Mouse (Mus musculus) heart, postnatal 4 days (tissue): ENCODE data around the gene Ssh3. TPM values are rescaled to one million over a fixed set of nuclear protein-coding genes. Genes with fewer than 3 reads are reported as not detected.

Source experiments
- DNase-seq: peaks from one replicate; pipeline ENCODE4 v3.0.0; 2021
- total RNA-seq, 2 experiments: library from RNA; stranded (reverse); gene quantifications; 2 replicates each; pipeline ENCODE4 v1.2.3; 2021

The Ssh3 gene
- total RNA-seq, 2 experiments from 2014 or later = 8.4 to 9.0 TPM

- no peak for DNase-seq
Measured at GRCm38 (mm10) chr19:4244775-4245174, 24.2 kb downstream of the Ssh3 start.

- DNase-seq = no peak
Measured at GRCm38 (mm10) chr19:4242416-4242815, 26.6 kb downstream of the Ssh3 start.

- no peak for DNase-seq
Measured at GRCm38 (mm10) chr19:4240247-4240668, 28.7 kb downstream of the Ssh3 start.

- no peak for DNase-seq
Measured at GRCm38 (mm10) chr19:4234548-4234947, 34.4 kb downstream of the Ssh3 start.

- DNase-seq = no peak
Measured at GRCm38 (mm10) chr19:4232651-4233050, 36.3 kb downstream of the Ssh3 start.

GRCm38 (mm10) chr19:4232186-4232572 is 36.8 kb downstream of the Ssh3 start:
- no peak for DNase-seq

- peak; percentile 98 for DNase-seq
Measured at GRCm38 (mm10) chr19:4231253-4232185, 37.5 kb downstream of the Ssh3 start, which contains the start of gene Pold4. Gene Pold4, plus strand, starts transcription at chr19:4231899.

GRCm38 (mm10) chr19:4230415-4230814 is 38.6 kb downstream of the Ssh3 start:
- DNase-seq = peak; percentile 27

- DNase-seq = no peak
Measured at GRCm38 (mm10) chr19:4229451-4230076, 39.4 kb downstream of the Ssh3 start.

- no peak for DNase-seq
Measured at GRCm38 (mm10) chr19:4228891-4229290, 40.1 kb downstream of the Ssh3 start.

GRCm38 (mm10) chr19:4227894-4228678 is 40.9 kb downstream of the Ssh3 start:
- DNase-seq = peak; percentile 84

- no peak for DNase-seq
Measured at GRCm38 (mm10) chr19:4227446-4227845, 41.5 kb downstream of the Ssh3 start.

- no peak for DNase-seq
Measured at GRCm38 (mm10) chr19:4226779-4227178, 42.2 kb downstream of the Ssh3 start.

GRCm38 (mm10) chr19:4222165-4222564 is 46.8 kb downstream of the Ssh3 start:
- no peak for DNase-seq

- peak; percentile 43 for DNase-seq
Measured at GRCm38 (mm10) chr19:4220957-4221743, 47.8 kb downstream of the Ssh3 start.

GRCm38 (mm10) chr19:4220416-4220815 is 48.6 kb downstream of the Ssh3 start:
- peak; percentile 44 for DNase-seq

- DNase-seq = no peak
Measured at GRCm38 (mm10) chr19:4219943-4220342, 49.0 kb downstream of the Ssh3 start.

- DNase-seq = no peak
Measured at GRCm38 (mm10) chr19:4218784-4219183, 50.2 kb downstream of the Ssh3 start.

GRCm38 (mm10) chr19:4218293-4218692 is 50.7 kb downstream of the Ssh3 start:
- DNase-seq = no peak

- DNase-seq = no peak
Measured at GRCm38 (mm10) chr19:4217855-4218254, 51.1 kb downstream of the Ssh3 start.

GRCm38 (mm10) chr19:4217140-4217539 is 51.8 kb downstream of the Ssh3 start:
- no peak for DNase-seq
